Mouse (Mus musculus) limb, embryonic 13.5 days (tissue): ENCODE data around the gene Col16a1. TPM values are rescaled to one million over a fixed set of nuclear protein-coding genes. Genes with fewer than 3 reads are reported as not detected.

Experiments used
- ATAC-seq: fragments of 200-750 bp; cut with Nextera tagmentation; 2 replicates; pipeline ENCODE4 v1.8.0; 2017; ENCODE audit warnings: low read depth, moderate number of reproducible peaks, moderate TSS enrichment; ENCODE audit not compliant: low FRiP score
- H3K27ac ChIP-seq: fragments of 300-500 bp; sonication (generic); 2 replicates; pipeline ENCODE4 v1.5.1; 2015; ENCODE audit warnings: inconsistent platforms, mild to moderate bottlenecking, moderate library complexity
- H3K27me3 ChIP-seq: fragments of 300-500 bp; sonication (generic); 2 replicates; pipeline ENCODE4 v1.6.1; 2015; ENCODE audit warnings: mild to moderate bottlenecking, inconsistent platforms
- H3K36me3 ChIP-seq: fragments of 300-500 bp; sonication (generic); 2 replicates; pipeline ENCODE4 v1.6.1; 2015; ENCODE audit warnings: inconsistent platforms, mild to moderate bottlenecking, moderate library complexity
- H3K4me1 ChIP-seq: fragments of 300-500 bp; sonication (generic); 2 replicates; pipeline ENCODE4 v1.6.1; 2015; ENCODE audit warnings: inconsistent platforms
- H3K4me2 ChIP-seq: fragments of 300-500 bp; sonication (generic); replicated peaks from 2 replicates; pipeline ENCODE4 v1.6.1; 2015; ENCODE audit warnings: inconsistent platforms, mild to moderate bottlenecking, moderate library complexity
- H3K4me3 ChIP-seq: fragments of 300-500 bp; sonication (generic); 2 replicates; pipeline ENCODE4 v1.5.1; 2015; ENCODE audit warnings: moderate library complexity, mild to moderate bottlenecking, inconsistent platforms
- H3K9ac ChIP-seq: fragments of 300-500 bp; sonication (generic); 2 replicates; pipeline ENCODE4 v1.6.1; 2015; ENCODE audit warnings: mild to moderate bottlenecking, inconsistent platforms
- H3K9me3 ChIP-seq: fragments of 300-500 bp; sonication (generic); 2 replicates; pipeline ENCODE4 v1.6.1; 2016; ENCODE audit warnings: inconsistent platforms
- WGBS: fragments of 180-500 bp; shearing (Covaris S2); methylation state at CpG from one replicate; pipeline ENCODE4 v1.1.7; 2015; 5-methylcytosine and 5-hydroxymethylcytosine counted together
- polyA plus RNA-seq: library from polyadenylated mRNA; unstranded; fragments of >200 nt; fragmentation: Nextera tagmentation; extraction: Ambion mirVana; gene quantifications from 2 replicates; pipeline ENCODE4 v1.2.1, GENCODE M21; 2015

Gene Col16a1
- polyA plus RNA-seq, 1 experiment from 2014 or later = 65.8 TPM

GRCm38 (mm10) chr4:130101183-130101582, 53.5 kb downstream of the Col16a1 start:
- H3K27ac ChIP-seq = no peak overlapping the region
- peaks cover 22% of the 10 kb centered on the region for H3K4me1 ChIP-seq
- 48% methylated on average over 8 of the region's 8 CpGs for whole genome bisulfite sequencing
- H3K36me3 ChIP-seq = peaks cover 10% of the 10 kb centered on the region; the same call in 1 of the 2 replicates
- H3K27me3 ChIP-seq = peaks cover 12% of the 10 kb centered on the region
- no peak overlapping the region for H3K4me3 ChIP-seq
- H3K9me3 ChIP-seq = no peaks in the 10 kb centered on the region
- H3K4me2 ChIP-seq = no peak overlapping the region
- H3K9ac ChIP-seq = no peak overlapping the region; the same call in 1 of the 2 replicates
- ATAC-seq = no peak; the same call in 1 of the 2 replicates

DNA sequence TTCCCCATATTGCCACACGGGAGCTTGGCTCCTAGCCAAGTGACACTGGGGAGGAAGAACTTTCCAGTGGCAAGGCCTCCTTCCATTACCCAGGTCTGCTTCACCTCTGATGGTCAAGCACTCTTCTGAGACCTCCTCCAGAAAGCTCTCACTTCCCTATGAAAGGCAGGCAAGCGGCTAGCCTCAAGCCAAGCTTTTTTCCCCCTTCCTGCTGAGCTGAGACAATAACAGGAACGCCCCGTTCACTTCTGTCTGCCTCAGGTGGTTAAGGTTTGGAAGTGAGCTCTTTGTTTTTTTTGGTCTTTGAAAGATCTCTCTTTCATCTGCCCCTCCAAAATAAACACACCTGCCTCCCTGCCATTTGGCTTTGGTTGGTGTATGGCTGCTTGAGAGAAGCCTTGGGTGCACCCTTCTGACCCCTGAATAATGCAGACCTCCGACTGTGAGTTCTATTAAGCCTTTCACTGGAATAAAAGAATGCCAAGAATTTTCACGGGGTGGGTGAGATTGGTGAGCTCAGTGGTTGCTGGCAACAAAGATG, 54.5 kb downstream of the Col16a1 start, which contains the start of gene Pef1:
Pef1 (plus strand) TSS at position 448 of the 541 bp plus-strand sequence.
- Histone ChIP-seq H3K9ac (no peak within 1 kb of the TSS; the same call in 1 of the 2 replicates), H3K4me1 (peaks cover 22% of the 10 kb centered on the region), H3K4me2 (no peak within 1 kb of the TSS), H3K9me3 (no peaks in the 10 kb centered on the region), H3K36me3 (peaks cover 10% of the 10 kb centered on the region; the same call in 1 of the 2 replicates), H3K4me3 (no peak within 1 kb of the TSS), H3K27me3 (peaks cover 12% of the 10 kb centered on the region), H3K27ac (no peak within 1 kb of the TSS)
- no peak for ATAC-seq
- 4% methylated on average over 6 of the region's 6 CpGs for WGBS

GRCm38 (mm10) chr4:130103632-130104031, 56.0 kb downstream of the Col16a1 start:
- no peak overlapping the region for H3K4me2 ChIP-seq
- peaks cover 12% of the 10 kb centered on the region for H3K27me3 ChIP-seq
- WGBS = 78% methylated on average over 12 of the region's 12 CpGs
- ATAC-seq = no peak
- no peak overlapping the region for H3K9ac ChIP-seq
- peaks cover 29% of the 10 kb centered on the region for H3K4me1 ChIP-seq
- no peak overlapping the region for H3K27ac ChIP-seq
- 0 out of 2 replicates have a peak, but pooled peaks cover 2% of the 10 kb centered on the region for H3K36me3 ChIP-seq
- H3K4me3 ChIP-seq = no peak overlapping the region
- no peaks in the 10 kb centered on the region for H3K9me3 ChIP-seq

- Histone ChIP-seq H3K36me3 (no peaks in the 10 kb centered on the region), H3K4me3 (no peak overlapping the region), H3K4me1 (peaks cover 39% of the 10 kb centered on the region), H3K27ac (no peak overlapping the region), H3K9ac (no peak overlapping the region), H3K9me3 (no peaks in the 10 kb centered on the region), H3K27me3 (peaks cover 9% of the 10 kb centered on the region), H3K4me2 (no peak overlapping the region)
- ATAC-seq = no peak
- WGBS = 81% methylated on average over 4 of the region's 4 CpGs
Measured at GRCm38 (mm10) chr4:130104584-130104983, 56.9 kb downstream of the Col16a1 start.

DNA sequence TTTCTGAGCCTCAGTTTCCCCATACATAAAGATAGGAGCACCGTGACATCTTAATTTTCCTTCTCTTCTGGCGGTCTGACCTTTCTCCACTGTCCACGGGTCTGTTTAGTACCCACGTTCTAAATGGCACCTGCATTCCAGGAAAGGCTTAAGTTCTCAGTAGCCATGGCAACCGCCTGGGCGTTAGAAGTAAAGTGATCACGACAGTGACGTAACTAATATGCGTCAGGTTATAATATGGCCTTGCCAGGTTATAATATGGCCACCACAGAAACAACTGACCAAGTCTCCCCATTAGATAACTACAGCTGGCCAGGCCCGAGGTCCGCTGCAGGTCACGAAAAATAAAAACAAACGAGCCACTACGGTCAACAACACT, 59.4 kb downstream of the Col16a1 start:
- Histone ChIP-seq H3K4me3 (peak overlapping the region; percentile 61), H3K27ac (no peak overlapping the region; the same call in 1 of the 2 replicates), H3K36me3 (no peaks in the 10 kb centered on the region; the same call in 1 of the 2 replicates), H3K4me1 (peaks cover 26% of the 10 kb centered on the region), H3K4me2 (peak overlapping the region; percentile 84), H3K9ac (no peak overlapping the region), H3K9me3 (no peaks in the 10 kb centered on the region), H3K27me3 (no peaks in the 10 kb centered on the region)
- ATAC-seq = no peak
- WGBS = 11% methylated on average over 14 of the region's 14 CpGs

- Histone ChIP-seq H3K9ac (peak overlapping the region; percentile 72), H3K9me3 (no peaks in the 10 kb centered on the region), H3K36me3 (no peaks in the 10 kb centered on the region; the same call in 1 of the 2 replicates), H3K4me2 (peak overlapping the region; percentile 84), H3K27me3 (no peaks in the 10 kb centered on the region), H3K27ac (peak overlapping the region; percentile 55), H3K4me3 (peak overlapping the region; percentile 61), H3K4me1 (peaks cover 20% of the 10 kb centered on the region)
- under 1% methylated on average over 39 of the region's 39 CpGs for WGBS
- peak; percentile 97 for ATAC-seq
Measured at GRCm38 (mm10) chr4:130107444-130108131, 59.9 kb downstream of the Col16a1 start.

DNA sequence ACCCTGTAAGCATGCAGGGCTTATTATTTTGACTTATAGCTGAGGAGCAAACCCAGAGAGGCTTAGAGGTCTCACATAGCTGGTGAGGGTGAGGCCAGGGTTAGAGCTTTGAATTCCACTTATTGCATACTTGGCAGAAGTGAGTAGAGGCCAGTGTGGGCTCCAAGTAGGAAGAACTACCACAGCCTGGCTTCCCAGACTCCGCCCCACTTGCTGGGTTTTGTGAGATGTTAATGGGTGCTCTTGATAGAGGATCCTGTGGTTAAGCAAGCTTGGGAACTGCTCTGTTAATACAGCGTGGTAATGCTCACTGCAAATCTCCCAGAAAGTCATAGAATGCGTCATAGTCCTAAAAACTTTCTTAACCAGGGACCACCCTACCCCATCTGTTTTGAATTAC, 61.3 kb downstream of the Col16a1 start:
- no peaks in the 10 kb centered on the region for H3K9me3 ChIP-seq
- ATAC-seq = no peak
- no peak overlapping the region for H3K9ac ChIP-seq
- peak overlapping the region; percentile 84 for H3K4me2 ChIP-seq
- no peak overlapping the region for H3K27ac ChIP-seq
- 61% methylated on average over 3 of the region's 3 CpGs for WGBS
- H3K36me3 ChIP-seq = no peaks in the 10 kb centered on the region; the same call in 1 of the 2 replicates
- no peaks in the 10 kb centered on the region for H3K27me3 ChIP-seq
- H3K4me3 ChIP-seq = no peak overlapping the region
- peaks cover 20% of the 10 kb centered on the region for H3K4me1 ChIP-seq

DNA sequence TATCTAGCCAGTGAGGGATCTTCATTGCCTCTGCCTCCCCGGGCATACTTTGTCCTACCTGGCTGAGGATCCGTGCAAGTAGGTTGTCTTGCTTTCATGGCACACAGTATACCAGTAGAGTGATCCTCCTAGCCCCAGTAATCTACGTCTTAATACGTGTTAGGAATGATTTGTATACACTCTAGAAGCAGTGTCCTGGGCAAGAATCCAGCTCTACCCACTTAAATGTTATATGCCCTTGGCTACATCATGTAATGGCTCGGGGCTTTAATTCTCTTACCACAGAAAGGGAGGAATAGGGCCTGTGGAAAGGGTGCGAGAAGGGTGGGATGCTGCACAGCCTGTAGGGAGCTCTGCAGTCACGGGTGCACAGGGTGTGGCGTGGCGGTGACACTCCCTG, 62.0 kb downstream of the Col16a1 start:
- Histone ChIP-seq H3K9ac (no peak overlapping the region), H3K4me3 (no peak overlapping the region), H3K4me2 (no peak overlapping the region), H3K27ac (no peak overlapping the region), H3K9me3 (no peaks in the 10 kb centered on the region), H3K27me3 (no peaks in the 10 kb centered on the region), H3K4me1 (peaks cover 20% of the 10 kb centered on the region), H3K36me3 (peaks cover 1% of the 10 kb centered on the region)
- 91% methylated on average over 9 of the region's 9 CpGs for WGBS
- no peak for ATAC-seq

DNA sequence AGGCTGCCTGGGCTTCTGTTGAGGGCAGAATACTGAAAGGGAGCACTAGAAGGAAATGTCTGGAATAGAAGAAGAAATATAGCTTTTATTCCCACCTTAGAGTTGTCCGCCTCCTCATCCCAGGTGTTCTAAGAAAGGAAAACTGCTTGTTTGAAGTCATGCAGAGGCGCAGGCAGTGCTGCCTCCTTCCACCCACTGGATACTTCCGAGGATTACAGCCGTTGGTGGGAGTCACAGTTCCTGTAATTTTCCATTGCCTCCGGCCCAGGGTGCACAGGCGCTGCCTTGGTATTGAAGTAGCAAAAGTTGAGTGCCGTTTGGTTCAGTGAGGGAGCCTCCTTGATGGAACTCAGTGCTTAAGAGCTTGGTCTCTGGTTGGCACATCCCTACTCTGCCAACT, 62.5 kb downstream of the Col16a1 start:
- Histone ChIP-seq H3K9me3 (no peaks in the 10 kb centered on the region), H3K27ac (no peak overlapping the region), H3K4me2 (no peak overlapping the region), H3K36me3 (peaks cover 6% of the 10 kb centered on the region), H3K9ac (no peak overlapping the region), H3K4me1 (peaks cover 20% of the 10 kb centered on the region), H3K4me3 (no peak overlapping the region), H3K27me3 (no peaks in the 10 kb centered on the region)
- 86% methylated on average over 7 of the region's 7 CpGs for WGBS
- ATAC-seq = no peak

- no peaks in the 10 kb centered on the region for H3K9me3 ChIP-seq
- H3K4me2 ChIP-seq = no peak overlapping the region
- ATAC-seq = no peak
- WGBS = 84% methylated on average over 7 of the region's 7 CpGs
- no peak overlapping the region for H3K4me3 ChIP-seq
- peaks cover 10% of the 10 kb centered on the region for H3K36me3 ChIP-seq
- no peak overlapping the region for H3K27ac ChIP-seq
- H3K4me1 ChIP-seq = peaks cover 20% of the 10 kb centered on the region
- H3K9ac ChIP-seq = no peak overlapping the region
- H3K27me3 ChIP-seq = no peaks in the 10 kb centered on the region
Measured at GRCm38 (mm10) chr4:130112299-130112698, 64.7 kb downstream of the Col16a1 start.

GRCm38 (mm10) chr4:130112732-130113131, 65.1 kb downstream of the Col16a1 start:
- no peak overlapping the region for H3K4me3 ChIP-seq
- no peak overlapping the region for H3K4me2 ChIP-seq
- H3K9me3 ChIP-seq = no peaks in the 10 kb centered on the region
- H3K4me1 ChIP-seq = peaks cover 20% of the 10 kb centered on the region
- H3K27ac ChIP-seq = no peak overlapping the region
- no peak for ATAC-seq
- H3K36me3 ChIP-seq = peaks cover 14% of the 10 kb centered on the region
- WGBS = 88% methylated on average over 1 of the region's 1 CpGs
- no peaks in the 10 kb centered on the region for H3K27me3 ChIP-seq
- no peak overlapping the region for H3K9ac ChIP-seq

DNA sequence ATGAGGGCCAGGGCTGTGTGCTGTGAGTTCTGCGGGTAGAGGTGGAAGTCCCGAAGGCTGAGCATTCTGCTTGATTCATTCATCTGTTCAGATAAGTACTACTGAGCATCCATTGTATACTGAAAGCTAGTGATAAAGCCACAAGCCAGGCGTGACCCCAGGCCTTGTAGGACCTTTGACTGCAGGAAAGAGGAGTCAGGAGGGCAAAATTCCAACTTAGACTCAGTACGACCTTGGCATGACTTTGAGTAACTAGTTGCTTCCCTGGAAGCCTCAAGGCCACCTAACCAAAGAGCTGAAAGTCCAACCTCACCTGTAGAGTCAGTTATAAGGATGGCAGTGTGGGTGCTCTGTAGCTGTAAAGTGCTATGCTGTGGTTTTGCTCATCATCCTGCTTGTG, 73.1 kb downstream of the Col16a1 start:
- H3K9ac ChIP-seq = no peak overlapping the region
- peaks cover 56% of the 10 kb centered on the region for H3K36me3 ChIP-seq
- 86% methylated on average over 4 of the region's 4 CpGs for WGBS
- H3K4me2 ChIP-seq = no peak overlapping the region
- H3K4me3 ChIP-seq = no peak overlapping the region
- no peak overlapping the region for H3K27ac ChIP-seq
- H3K9me3 ChIP-seq = no peaks in the 10 kb centered on the region
- H3K27me3 ChIP-seq = no peaks in the 10 kb centered on the region
- no peaks in the 10 kb centered on the region for H3K4me1 ChIP-seq
- no peak for ATAC-seq
